Mouse (Mus musculus) embryonic fibroblast, embryonic 13.5 days (primary cell): ENCODE results near the gene Pmp22.

Experiments used
- CTCF ChIP-seq: IDR thresholded peaks from 2 replicates; pipeline ENCODE4 v1.5.1; 2011; ENCODE audit warnings: mild to moderate bottlenecking, control low read depth, low read length, moderate library complexity, borderline replicate concordance; ENCODE audit not compliant: insufficient read depth
- POLR2A ChIP-seq: IDR thresholded peaks from 2 replicates; pipeline ENCODE4 v1.6.1; 2011; ENCODE audit warnings: low read depth, mild to moderate bottlenecking, control low read depth, low read length, moderate library complexity

- no peak for TF ChIP-seq POLR2A
- no peak for TF ChIP-seq CTCF
Measured at GRCm38 (mm10) chr11:63180262-63181101, 51.7 kb downstream of the Pmp22 start.
